Mouse (Mus musculus) CD8-positive naive resting alpha-beta T cell, adult 57 days (primary cell): Measurements from ENCODE around the gene Cdon. TPM values are rescaled to one million over a fixed set of nuclear protein-coding genes. Genes with fewer than 3 reads are reported as not detected.

Experiments used
- total RNA-seq: library from RNA; stranded (reverse); gene quantifications from one replicate; pipeline ENCODE4 v1.2.4, GENCODE M21; 2023

The Cdon gene
- 21.7 TPM for total RNA-seq

GRCm38 (mm10) chr9:35420805-35421719 lies at the start of gene Cdon:
TSS of gene Cdon (plus strand) at chr9:35421128.

GRCm38 (mm10) chr9:35518169-35518568 lies 97.2 kb downstream of the Cdon start, which contains the start of gene Gm1113:
TSS of gene Gm1113 (minus strand) at chr9:35518269.

Other genes with a start within 250 kb of the Cdon start
- 35.7 TPM for gene Dcps, start 245.1 kb upstream of the Cdon start, total RNA-seq
- 97.4 TPM for gene Srpr, start 221.0 kb upstream of the Cdon start, total RNA-seq
- gene Tirap, start 220.8 kb upstream of the Cdon start, total RNA-seq, result 2.2 TPM
- 24.8 TPM for gene Foxred1, start 210.1 kb upstream of the Cdon start, total RNA-seq
- gene Fam118b, start 153.3 kb upstream of the Cdon start, total RNA-seq, result 16.2 TPM
- 44.2 TPM for gene Rpusd4, start 153.3 kb upstream of the Cdon start, total RNA-seq
- gene Gm1113, start 97.1 kb downstream of the Cdon start, total RNA-seq, result not detected
- gene Ddx25, start 137.4 kb downstream of the Cdon start, total RNA-seq, result 0.34 TPM
- 38.0 TPM for gene Pus3, start 137.5 kb downstream of the Cdon start, total RNA-seq
- gene Pate2, start 149.2 kb downstream of the Cdon start, total RNA-seq, result 0.67 TPM
- gene Hyls1, start 149.3 kb downstream of the Cdon start, total RNA-seq, result 9.2 TPM
- not detected for gene Pate4, start 190.8 kb downstream of the Cdon start, total RNA-seq
- gene Pate3, start 227.1 kb downstream of the Cdon start, total RNA-seq, result not detected